Mouse (Mus musculus) MEL (cell line): Measurements from ENCODE around the gene Rplp2. TPM values are rescaled to one million over a fixed set of nuclear protein-coding genes. Genes with fewer than 3 reads are reported as not detected.

Experiments
- DNase-seq: peaks from one replicate; pipeline ENCODE4 v3.0.0; 2011; ENCODE audit warnings: low read depth, low spot score
- H3K27ac ChIP-seq: 2 replicates; pipeline ENCODE4 v1.5.1; 2012; ENCODE audit warnings: low read depth, mild to moderate bottlenecking, control low read depth, low read length, moderate library complexity; ENCODE audit not compliant: control insufficient read depth
- H3K27me3 ChIP-seq, 2 experiments: fragments of 150-350 bp in 1 of 2; sonication (generic) in 1 of 2; 2 replicates each; pipeline ENCODE4 v1.6.1; 2012; ENCODE audit warnings: low read length in 2 of 2, mild to moderate bottlenecking in 2 of 2, improper control_type of control experiment in 1 of 2, moderate library complexity in 1 of 2; ENCODE audit not compliant: insufficient read depth in 2 of 2, control insufficient read depth in 1 of 2
- H3K36me3 ChIP-seq, 2 experiments: 2 replicates each; pipeline ENCODE4 v1.6.1; 2012 to 2014; ENCODE audit warnings: low read length in 2 of 2, improper control_type of control experiment in 1 of 2, inconsistent platforms in 1 of 2, mild to moderate bottlenecking in 1 of 2; ENCODE audit not compliant: insufficient read depth in 2 of 2, control insufficient read depth in 1 of 2
- H3K4me1 ChIP-seq, 2 experiments: fragments of 150-350 bp in 1 of 2; sonication (generic) in 1 of 2; 2 replicates each; pipeline ENCODE4 v1.6.1; 2012; ENCODE audit warnings: low read length in 2 of 2, improper control_type of control experiment in 1 of 2, mild to moderate bottlenecking in 1 of 2; ENCODE audit not compliant: insufficient read depth in 2 of 2, control insufficient read depth in 1 of 2
- H3K4me3 ChIP-seq, 2 experiments: fragments of 150-350 bp in 1 of 2; sonication (generic) in 1 of 2; 2 replicates each; pipeline ENCODE4 v1.5.1; 2012; ENCODE audit warnings: low read depth in 2 of 2, low read length in 2 of 2, mild to moderate bottlenecking in 2 of 2, moderate library complexity in 2 of 2, control low read depth in 1 of 2, improper control_type of control experiment in 1 of 2; ENCODE audit not compliant: control insufficient read depth in 1 of 2, insufficient read depth in 1 of 2
- H3K79me2 ChIP-seq: 2 replicates; pipeline ENCODE4 v1.6.1; 2012; ENCODE audit warnings: mild to moderate bottlenecking, low read length, moderate library complexity; ENCODE audit not compliant: control insufficient read depth, poor library complexity, insufficient read depth
- H3K9ac ChIP-seq: 2 replicates; pipeline ENCODE4 v1.6.1; 2012; ENCODE audit warnings: low read depth, mild to moderate bottlenecking, control low read depth, low read length, moderate library complexity; ENCODE audit not compliant: control insufficient read depth, poor library complexity, severe bottlenecking
- H3K9me3 ChIP-seq: fragments of 150-350 bp; sonication (generic); replicated peaks from 2 replicates; pipeline ENCODE4 v1.6.1; 2012; ENCODE audit warnings: mild to moderate bottlenecking, low read length, improper control_type of control experiment, moderate library complexity; ENCODE audit not compliant: insufficient read depth
- CHD1 ChIP-seq: IDR thresholded peaks from 2 replicates; pipeline ENCODE4 v1.6.1; 2012; ENCODE audit warnings: low read depth, mild to moderate bottlenecking, inconsistent platforms, low read length, improper control_type of control experiment
- CHD2 ChIP-seq: IDR thresholded peaks from 2 replicates; pipeline ENCODE4 v1.6.1; 2011; ENCODE audit warnings: low read length, improper control_type of control experiment
- E2F4 ChIP-seq: IDR thresholded peaks from 2 replicates; pipeline ENCODE4 v1.6.1; 2011; ENCODE audit warnings: low read depth, low read length, improper control_type of control experiment, borderline replicate concordance
- ELF1 ChIP-seq: IDR thresholded peaks from 2 replicates; pipeline ENCODE4 v1.6.1; 2014; ENCODE audit warnings: low read depth, mild to moderate bottlenecking, inconsistent platforms, low read length, improper control_type of control experiment, moderate library complexity
- GABPA ChIP-seq: IDR thresholded peaks from 2 replicates; pipeline ENCODE4 v1.6.1; 2012; ENCODE audit warnings: low read depth, mild to moderate bottlenecking, inconsistent platforms, low read length, improper control_type of control experiment, moderate library complexity
- HCFC1 ChIP-seq: IDR thresholded peaks from 2 replicates; pipeline ENCODE4 v1.6.1; 2012; ENCODE audit warnings: low read depth, mild to moderate bottlenecking, inconsistent platforms, low read length, improper control_type of control experiment, moderate library complexity
- KAT2A ChIP-seq: conservative IDR thresholded peaks from 2 replicates; pipeline ENCODE4 v1.6.1; 2012; ENCODE audit warnings: low read depth, low read length, improper control_type of control experiment, inconsistent platforms
- MAZ ChIP-seq: IDR thresholded peaks from 2 replicates; pipeline ENCODE4 v1.6.1; 2012; ENCODE audit warnings: low read depth, mild to moderate bottlenecking, inconsistent platforms, low read length, improper control_type of control experiment
- MEF2A ChIP-seq: IDR thresholded peaks from 2 replicates; pipeline ENCODE4 v1.6.1; 2014; ENCODE audit warnings: low read depth, mild to moderate bottlenecking, inconsistent platforms, low read length, improper control_type of control experiment; ENCODE audit not compliant: poor library complexity, insufficient replicate concordance, severe bottlenecking; ENCODE audit errors: extremely low read depth
- MXI1 ChIP-seq: IDR thresholded peaks from 2 replicates; pipeline ENCODE4 v1.6.1; 2011; ENCODE audit warnings: mild to moderate bottlenecking, low read depth, low read length, improper control_type of control experiment
- MYB ChIP-seq: IDR thresholded peaks from 2 replicates; pipeline ENCODE4 v1.6.1; 2011; ENCODE audit warnings: mild to moderate bottlenecking, low read depth, low read length, improper control_type of control experiment
- MYC ChIP-seq: IDR thresholded peaks from 2 replicates; pipeline ENCODE4 v1.6.1; 2011; ENCODE audit warnings: low read depth, mild to moderate bottlenecking, low read length, improper control_type of control experiment, moderate library complexity
- NELFE ChIP-seq: IDR thresholded peaks from 2 replicates; pipeline ENCODE4 v1.6.1; 2011; ENCODE audit warnings: low read depth, low read length, improper control_type of control experiment
- NRF1 ChIP-seq: IDR thresholded peaks from 2 replicates; pipeline ENCODE4 v1.6.1; 2014; ENCODE audit warnings: low read depth, mild to moderate bottlenecking, inconsistent platforms, low read length, improper control_type of control experiment, moderate library complexity; ENCODE audit not compliant: poor library complexity, insufficient read depth, severe bottlenecking
- POLR2A ChIP-seq, 2 experiments: IDR thresholded peaks; 2 replicates each; pipeline ENCODE4 v1.6.1; 2011 to 2012; ENCODE audit warnings: low read length in 2 of 2, mild to moderate bottlenecking in 2 of 2, control low read depth in 1 of 2, improper control_type of control experiment in 1 of 2, low read depth in 1 of 2, moderate library complexity in 1 of 2; ENCODE audit not compliant: control insufficient read depth in 1 of 2, insufficient read depth in 1 of 2, poor library complexity in 1 of 2
- POLR2AphosphoS2 ChIP-seq: IDR thresholded peaks from 2 replicates; pipeline ENCODE4 v1.6.1; 2011; ENCODE audit warnings: low read length, improper control_type of control experiment
- POLR2AphosphoS5 ChIP-seq: IDR thresholded peaks from 2 replicates; pipeline ENCODE4 v1.6.1; 2012; ENCODE audit warnings: low read depth, borderline replicate concordance, mild to moderate bottlenecking, inconsistent platforms, low read length, moderate library complexity, mixed read lengths
- SIN3A ChIP-seq: IDR thresholded peaks from 2 replicates; pipeline ENCODE4 v1.6.1; 2012; ENCODE audit warnings: low read length, improper control_type of control experiment, inconsistent platforms
- TAL1 ChIP-seq: IDR thresholded peaks from 2 replicates; pipeline ENCODE4 v1.6.1; 2012; ENCODE audit warnings: mild to moderate bottlenecking, inconsistent platforms, low read length, moderate library complexity, mixed read lengths
- TBP ChIP-seq: IDR thresholded peaks from 2 replicates; pipeline ENCODE4 v1.8.0; 2011; ENCODE audit warnings: low read depth, low read length, improper control_type of control experiment
- TCF12 ChIP-seq: IDR thresholded peaks from 2 replicates; pipeline ENCODE4 v1.6.1; 2014; ENCODE audit warnings: low read depth, mild to moderate bottlenecking, inconsistent platforms, low read length, improper control_type of control experiment, moderate library complexity
- USF1 ChIP-seq: IDR thresholded peaks from 2 replicates; pipeline ENCODE4 v1.6.1; 2014; ENCODE audit warnings: low read depth, mild to moderate bottlenecking, inconsistent platforms, low read length, improper control_type of control experiment, moderate library complexity
- ZC3H11A ChIP-seq: IDR thresholded peaks from 2 replicates; pipeline ENCODE4 v1.6.1; 2012; ENCODE audit warnings: low read depth, mild to moderate bottlenecking, inconsistent platforms, low read length, improper control_type of control experiment
- ZMIZ1 ChIP-seq: IDR thresholded peaks from 2 replicates; pipeline ENCODE4 v1.6.1; 2012; ENCODE audit warnings: low read depth, mild to moderate bottlenecking, inconsistent platforms, low read length, improper control_type of control experiment, moderate library complexity
- polyA plus RNA-seq, 2 experiments: library from polyadenylated mRNA; stranded (reverse) in 1 of 2; unstranded in 1 of 2; fragments of >175 nt in 1 of 2; fragments of >200 nt in 1 of 2; gene quantifications; 2 replicates each; pipeline versions ENCODE4 v1.2.1 to v1.2.4; 2012; ENCODE audit warnings: low replicate concordance in 2 of 2, low read depth in 1 of 2; ENCODE audit not compliant: insufficient read length in 2 of 2, insufficient read depth in 1 of 2, missing spikeins in 1 of 2
- total RNA-seq: library from RNA; depleted of rRNA; stranded (reverse); fragments of 300-350 nt; gene quantifications from 2 replicates; pipeline ENCODE4 v1.2.3, GENCODE M21; 2012

Rplp2 gene
- total and polyA plus RNA-seq, 3 experiments = 3,503 to 3,690 TPM; not detected in 1

DNA sequence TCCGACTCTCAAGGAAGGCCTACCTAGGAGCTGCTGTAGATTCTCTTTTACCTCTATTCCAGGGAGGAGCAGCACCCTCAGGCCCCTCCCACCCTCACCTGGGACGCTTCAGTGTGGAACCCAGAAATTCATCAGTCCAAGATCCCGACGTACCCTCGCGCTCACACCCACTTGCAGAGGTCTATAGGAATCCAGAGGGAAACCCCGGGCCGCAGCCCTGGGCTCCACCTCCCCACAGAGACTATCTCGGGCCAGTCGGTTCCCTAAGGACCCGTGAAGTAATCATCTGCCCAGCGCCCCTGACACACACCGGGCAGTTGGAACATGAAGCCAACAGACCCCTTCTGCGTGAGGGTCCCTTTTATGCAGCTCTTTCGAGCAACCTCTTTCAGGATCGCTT lies 33.8 kb upstream of the Rplp2 start:
- DNase-seq = peak; percentile 50
- peaks cover 4% of the 10 kb centered on the region; the same call in 1 of the 2 replicates for H3K79me2 ChIP-seq
- H3K27ac ChIP-seq = no peak overlapping the region
- peaks cover 0 to 8% of the 10 kb centered on the region in 2 experiments; a peak in 3 of 4 replicates for H3K36me3 ChIP-seq
- H3K27me3 ChIP-seq = no peaks in the 10 kb centered on the region
- H3K9me3 ChIP-seq = no peaks in the 10 kb centered on the region
- H3K9ac ChIP-seq = peak overlapping the region; percentile 85
- H3K4me1 ChIP-seq = peaks cover 2 to 15% of the 10 kb centered on the region in 2 experiments
- TF ChIP-seq CHD1 = no peak
- TF ChIP-seq MYC = no peak
- TF ChIP-seq ZC3H11A = no peak
- no peak for TF ChIP-seq GABPA
- TF ChIP-seq USF1 = no peak
- no peak for TF ChIP-seq TCF12
- no peak for TF ChIP-seq POLR2AphosphoS5
- 0 out of 2 replicates have a peak, but pooled peaks have one; percentile 6 for TF ChIP-seq MXI1
- peak; percentile 22; the same call in 1 of the 2 replicates for TF ChIP-seq SIN3A
- H3K4me3 ChIP-seq = peak overlapping the region; percentile 86 to 100

DNA sequence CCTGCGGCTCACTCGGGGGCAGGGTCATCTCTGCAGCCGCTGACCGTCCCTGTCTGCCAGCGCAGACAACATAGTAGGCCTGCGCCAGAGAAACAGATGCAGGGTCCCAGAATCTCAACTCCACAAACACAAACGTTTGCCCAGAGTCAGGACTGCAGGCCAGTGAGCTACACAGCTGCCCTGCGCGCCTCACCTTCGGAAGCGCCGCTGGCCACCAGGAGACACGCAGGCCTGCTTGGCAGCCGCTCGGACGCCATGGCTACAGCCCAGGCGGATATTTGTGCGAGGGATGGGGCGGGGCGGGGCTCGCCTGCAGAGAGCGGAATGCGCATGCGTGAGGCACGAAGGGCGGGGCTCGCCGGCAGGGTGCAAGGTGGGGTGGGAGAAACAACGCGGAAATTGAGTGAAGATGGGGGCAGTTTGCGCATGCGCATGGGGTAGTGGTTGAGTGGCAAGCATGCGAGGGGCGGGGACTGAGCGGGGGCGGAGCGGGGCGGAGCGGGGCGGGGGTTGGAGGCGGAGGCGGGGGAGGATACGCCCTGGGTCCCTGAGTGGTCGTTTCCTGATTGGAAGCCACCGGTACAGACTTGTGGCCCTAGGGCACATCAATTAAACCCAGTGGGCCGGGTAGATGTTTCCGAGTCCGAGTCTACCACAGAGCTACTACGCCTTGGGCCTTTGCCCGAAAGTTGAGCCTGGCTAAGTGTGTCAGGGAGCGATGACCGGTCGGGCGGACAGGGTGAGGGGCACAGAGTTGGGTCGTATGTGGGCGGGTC lies 33.2 kb upstream of the Rplp2 start, which contains the start of gene Gatd1:
Gene Gatd1, minus strand, starts transcription at position 328 of the 776 bp plus-strand sequence.
- Histone ChIP-seq H3K27ac (peak within 1 kb of the TSS; percentile 59), H3K9me3 (no peaks in the 10 kb centered on the region), H3K4me1 (peaks cover 6 to 21% of the 10 kb centered on the region in 2 experiments)

More for the DNA sequence above, 33.2 kb upstream of the Rplp2 start, which contains the start of gene Gatd1:
- peak within 1 kb of the TSS; percentile 85 for H3K9ac ChIP-seq
- DNase-seq = peak; percentile 99
- peaks cover 4% of the 10 kb centered on the region; the same call in 1 of the 2 replicates for H3K79me2 ChIP-seq
- TF ChIP-seq E2F4 = no peak
- 0 out of 2 replicates have a peak, but pooled peaks have one; percentile 4 for TF ChIP-seq KAT2A
- TF ChIP-seq MYB = no peak
- TF ChIP-seq MYC = no peak
- peak; percentile 68 for TF ChIP-seq SIN3A
- TF ChIP-seq MAZ = peak; percentile 79; the same call in 1 of the 2 replicates
- peak; percentile 30; the same call in 1 of the 2 replicates for TF ChIP-seq ZMIZ1
- TF ChIP-seq ELF1 = peak; percentile 93
- TF ChIP-seq MXI1 = peak; percentile 72; the same call in 1 of the 2 replicates
- TF ChIP-seq TBP = no peak
- peak; percentile 74 for TF ChIP-seq HCFC1
- no peak for TF ChIP-seq TAL1
- TF ChIP-seq POLR2AphosphoS2 = peak; percentile 71; the same call in 1 of the 2 replicates
- TF ChIP-seq NELFE = peak; percentile 82
- TF ChIP-seq POLR2A (IDR thresholded peaks at IDR 0.05; ENCODE audit: control insufficient read depth in 1 of 2, insufficient read depth in 1 of 2, low read depth in 1 of 2, low read length in 2 of 2, poor library complexity in 1 of 2) = peak; percentile 86 to 89
- no peak for TF ChIP-seq CHD2
- TF ChIP-seq TCF12 = peak; percentile 39
- TF ChIP-seq MEF2A = no peak
- no peak for TF ChIP-seq CHD1
- TF ChIP-seq NRF1 = peak; percentile 89
- H3K4me3 ChIP-seq = peak within 1 kb of the TSS; percentile 97 to 100
- H3K27me3 ChIP-seq = no peaks in the 10 kb centered on the region
- peaks cover 0 to 13% of the 10 kb centered on the region in 2 experiments; a peak in 2 of 4 replicates for H3K36me3 ChIP-seq
